Mouse (Mus musculus): ENCODE measurements around the gene Nudt17.
"Not testable (repeated sequence)": the region's sequence is repeated elsewhere in the genome, so short reads cannot be mapped to it uniquely, and the experiment has no call there.

Gene Nudt17

DNA sequence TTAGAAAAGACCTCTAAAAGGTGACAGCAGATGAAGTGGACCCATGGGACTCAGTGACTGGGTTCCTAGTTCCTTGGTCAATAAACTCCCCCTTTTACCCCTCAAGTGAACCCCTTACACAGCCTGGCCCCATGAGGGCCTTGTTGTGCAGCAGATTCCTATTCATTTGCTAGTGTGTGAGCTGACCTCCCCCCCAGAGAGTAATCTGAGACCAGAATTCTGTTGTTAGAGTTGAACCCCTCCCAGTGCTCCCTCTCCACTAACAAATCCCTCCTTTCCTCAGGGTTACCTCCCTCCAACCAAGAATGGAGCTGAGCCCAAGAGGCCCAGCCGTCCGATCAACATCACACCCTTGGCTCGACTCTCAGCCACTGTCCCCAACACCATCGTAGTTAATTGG, 7.4 kb downstream of the Nudt17 start:
- no peak for DNase-seq (ENCODE audit: low spot score)

DNA sequence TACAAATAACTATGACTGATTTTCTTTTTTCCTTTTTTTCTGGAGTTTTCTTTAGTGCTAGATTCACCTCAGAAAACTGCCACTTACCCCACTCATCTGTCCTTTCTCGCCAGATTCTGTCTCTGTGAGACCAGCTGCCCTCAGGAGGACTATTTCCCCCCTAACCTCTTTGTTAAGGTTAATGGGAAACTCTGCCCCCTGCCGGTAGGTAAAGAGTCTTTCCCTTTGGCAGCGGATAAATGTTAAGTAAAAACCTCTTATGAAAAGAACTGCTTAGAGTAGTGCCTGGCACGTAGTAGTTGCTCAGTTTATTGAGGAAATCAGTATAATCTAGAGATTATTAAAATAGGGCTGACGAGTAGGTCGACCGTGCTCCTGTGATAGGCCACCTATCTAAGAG, 8.0 kb downstream of the Nudt17 start:
- no peak for DNase-seq (ENCODE audit: low spot score)

DNA sequence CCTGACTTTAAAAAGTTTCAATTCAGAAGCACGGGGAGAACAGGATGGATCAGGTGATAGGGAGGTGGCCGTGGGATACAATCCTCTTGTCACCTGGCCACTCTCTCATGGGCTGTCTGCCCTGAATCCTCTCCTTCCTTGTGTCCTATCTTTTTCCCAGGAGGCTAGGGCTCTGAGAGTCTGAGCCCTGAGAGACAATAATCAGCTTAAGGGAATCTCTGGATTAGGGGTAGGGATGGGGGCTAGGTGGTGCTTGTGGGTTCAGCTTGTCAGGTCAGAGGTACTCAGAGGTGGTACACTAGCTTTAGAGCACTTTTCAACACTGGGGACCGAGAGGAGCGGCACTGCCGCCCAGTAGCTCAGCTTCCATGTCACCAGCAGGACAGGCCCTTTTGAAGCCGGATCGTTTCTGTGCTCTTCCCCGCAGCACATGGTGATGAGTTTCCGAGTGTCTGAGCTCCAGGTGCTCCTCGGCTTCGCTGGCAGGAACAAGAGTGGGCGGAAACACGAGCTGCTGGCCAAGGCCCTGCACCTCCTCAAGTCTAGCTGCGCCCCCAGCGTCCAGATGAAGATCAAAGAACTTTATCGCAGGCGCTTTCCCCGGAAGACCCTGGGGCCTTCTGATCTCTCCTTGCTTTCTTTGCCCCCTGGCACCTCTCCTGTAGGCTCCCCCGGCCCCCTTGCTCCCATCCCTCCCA, 9.2 kb downstream of the Nudt17 start:
- no peak for DNase-seq (ENCODE audit: low spot score)

DNA sequence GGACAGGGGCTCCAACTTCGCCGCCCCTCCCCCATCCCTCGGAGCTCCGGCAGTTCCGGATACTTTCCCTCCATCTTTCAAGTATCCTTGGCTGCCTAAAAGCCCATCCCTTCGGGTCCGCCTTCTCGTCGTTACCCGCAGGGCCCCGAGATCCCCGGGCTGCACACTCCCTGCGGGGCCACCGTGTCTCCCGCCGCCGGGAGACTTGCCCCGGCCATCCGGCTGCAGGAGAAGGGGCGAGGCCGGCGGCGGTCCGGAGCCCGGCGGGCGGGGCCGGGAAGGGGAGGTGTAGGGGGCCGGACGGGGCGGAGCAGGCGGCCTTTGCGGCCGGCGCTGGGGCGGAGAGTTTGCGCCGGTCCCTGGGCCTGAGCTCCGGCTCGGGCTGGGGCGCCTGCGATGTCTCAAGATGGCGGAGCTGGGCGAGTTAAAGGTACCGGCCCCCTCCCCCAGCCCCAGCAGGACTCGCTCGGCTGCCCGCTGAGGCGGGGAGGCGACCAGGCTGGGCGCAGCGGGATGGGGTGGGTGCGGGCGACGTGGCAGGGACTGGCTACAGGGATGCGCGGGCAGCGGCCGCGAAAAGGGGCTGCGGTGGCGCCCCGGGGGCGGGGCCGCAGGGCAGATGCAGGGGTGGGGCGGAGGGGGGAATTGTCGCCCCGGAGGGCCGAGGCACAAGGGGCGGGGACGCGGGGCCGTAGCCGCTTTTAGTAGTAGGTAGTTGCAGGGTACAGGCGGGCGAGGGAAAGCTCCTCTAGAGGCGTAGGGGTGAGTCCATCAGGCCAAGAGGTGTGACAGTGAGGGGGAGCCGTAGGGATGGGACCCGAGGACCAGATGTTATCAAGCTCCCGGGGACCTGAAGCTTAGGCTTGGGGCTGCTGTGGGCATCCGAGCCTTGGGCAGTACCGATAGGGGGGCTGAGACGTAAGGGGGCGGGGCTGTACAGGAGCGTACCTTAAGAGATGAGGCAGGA, 11.3 kb downstream of the Nudt17 start:
- peak; percentile 66 for DNase-seq (ENCODE audit: low spot score)

DNA sequence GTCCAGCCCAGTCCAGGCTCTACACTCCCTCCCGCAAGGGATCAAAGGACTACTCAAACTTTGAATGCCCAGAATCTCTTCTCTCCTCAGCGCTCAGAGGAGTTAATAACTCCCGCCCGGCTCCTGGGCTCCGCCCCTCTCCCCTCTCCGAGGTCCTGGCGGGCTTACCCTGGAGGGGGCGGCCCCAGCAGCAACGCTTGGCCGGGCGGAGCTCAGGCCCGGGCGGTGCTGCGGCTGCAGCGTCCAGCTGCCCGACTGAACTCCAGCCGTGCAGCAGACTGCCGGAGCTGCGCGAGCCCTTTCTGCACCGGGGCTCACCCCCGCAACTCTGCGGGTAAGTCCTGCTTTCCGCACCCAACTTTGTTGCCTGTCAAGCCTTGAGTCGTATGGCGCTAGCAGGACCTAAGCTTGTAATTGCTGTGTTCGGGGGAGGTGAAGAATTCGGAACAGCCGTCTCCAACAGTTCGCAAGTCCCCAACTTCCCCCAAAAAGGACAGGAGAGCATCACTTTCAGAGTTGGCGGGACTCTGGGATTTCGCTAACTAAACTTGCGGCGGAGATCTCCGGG, 12.1 kb downstream of the Nudt17 start, which contains the start of gene Pias3:
Gene Pias3 (plus strand): TSS at position 187 of the 568 bp plus-strand sequence.
- peak; percentile 48 for DNase-seq (ENCODE audit: low spot score)

DNA sequence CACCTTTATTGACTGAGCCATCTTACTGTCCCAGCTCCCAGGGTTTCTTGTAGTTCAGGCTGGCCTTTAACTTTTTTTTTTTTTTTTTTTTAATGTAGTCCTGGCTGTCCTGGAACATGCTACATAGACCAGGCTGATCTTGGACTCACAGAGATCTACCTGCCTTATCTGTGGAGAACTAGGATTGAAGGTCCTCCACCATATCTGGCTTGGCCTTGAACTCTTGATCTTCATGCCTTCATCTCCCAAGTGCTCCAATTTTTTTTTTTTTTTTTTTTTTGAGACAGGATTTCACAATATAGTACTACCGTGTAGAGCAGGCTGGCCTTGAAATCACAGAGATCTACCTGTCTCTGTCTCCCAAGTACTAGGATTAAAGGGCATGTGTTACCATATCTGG, 14.8 kb downstream of the Nudt17 start:
- no peak for DNase-seq (ENCODE audit: low spot score)

DNA sequence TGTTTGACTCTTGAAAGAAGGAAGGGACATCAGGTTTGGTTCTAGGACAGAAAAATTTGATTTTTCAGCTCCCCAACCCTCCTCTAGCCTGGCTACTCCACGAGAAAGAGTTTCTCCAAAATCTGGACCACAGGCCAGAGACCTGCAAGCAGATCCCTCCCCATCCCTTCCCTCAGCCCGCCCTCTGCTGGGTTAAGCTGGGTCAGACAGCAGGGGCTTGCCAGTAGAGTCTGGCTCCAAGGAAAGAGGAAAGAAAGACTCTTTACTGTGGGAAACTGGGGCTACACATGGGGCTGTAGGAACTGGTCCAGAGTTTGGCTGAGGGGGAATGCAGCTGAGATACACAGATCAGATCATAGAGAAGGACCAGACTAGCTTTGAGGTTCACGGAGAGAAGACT, 15.9 kb downstream of the Nudt17 start:
- DNase-seq (ENCODE audit: low spot score) = no peak

DNA sequence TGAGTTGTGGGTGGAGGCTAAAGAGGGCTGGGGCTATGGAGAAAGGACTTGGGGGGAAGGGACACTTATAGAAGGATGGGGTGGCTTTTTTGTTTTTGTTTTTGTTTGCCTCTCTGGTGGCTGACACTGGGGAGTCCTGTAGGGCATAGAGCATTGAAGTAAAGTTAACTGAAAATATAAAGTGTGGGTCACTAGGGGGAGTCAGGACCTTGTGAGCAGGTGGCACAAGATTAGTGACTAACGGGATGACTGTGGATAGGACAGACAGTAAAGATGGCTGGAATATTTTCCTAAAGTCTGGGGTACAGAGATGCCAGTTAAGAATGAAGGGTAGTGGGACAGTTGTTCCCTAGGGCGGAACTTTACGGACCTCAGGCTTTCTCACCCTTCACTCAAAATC, 18.1 kb downstream of the Nudt17 start:
- DNase-seq (ENCODE audit: low spot score) = no peak

DNA sequence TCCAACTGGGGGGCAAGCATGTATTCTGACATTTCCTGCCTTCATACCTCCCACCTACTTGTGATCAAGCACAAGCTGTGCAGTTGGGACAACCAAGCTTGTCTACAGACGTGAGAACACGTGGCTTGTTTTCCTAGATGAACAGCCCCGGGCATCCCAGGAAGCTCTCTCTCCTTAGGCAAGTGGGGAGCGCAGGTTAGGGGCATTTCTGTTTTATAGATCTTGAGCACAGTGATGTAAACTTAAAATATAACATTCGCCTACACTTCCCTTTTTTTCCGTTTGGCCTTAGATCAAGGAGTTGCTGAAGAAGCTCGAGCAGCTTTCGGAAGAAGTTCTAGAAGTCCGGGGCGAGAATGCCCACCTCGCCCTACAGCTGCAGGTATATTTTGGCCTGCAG, 19.5 kb downstream of the Nudt17 start:
- no peak for DNase-seq (ENCODE audit: low spot score)

DNA sequence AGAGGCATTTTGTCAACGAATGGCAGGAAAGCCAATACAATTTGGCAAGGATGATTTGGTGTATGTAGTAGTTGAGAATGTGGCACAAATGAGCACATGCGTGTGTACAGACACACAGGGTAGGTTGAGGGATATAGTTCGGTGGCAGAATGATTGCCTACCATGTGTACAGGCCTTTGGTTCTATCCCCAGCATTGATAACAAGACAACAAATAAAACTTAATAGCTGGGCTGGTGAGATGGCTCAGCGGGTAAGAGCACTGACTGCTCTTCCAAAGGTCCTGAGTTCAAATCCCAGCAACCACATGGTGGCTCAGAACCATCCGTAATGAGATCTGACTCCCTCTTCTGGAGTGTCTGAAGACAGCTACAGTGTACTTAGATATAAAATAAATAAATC, 22.3 kb downstream of the Nudt17 start:
- not testable (repeated sequence) for DNase-seq (ENCODE audit: low spot score)

DNA sequence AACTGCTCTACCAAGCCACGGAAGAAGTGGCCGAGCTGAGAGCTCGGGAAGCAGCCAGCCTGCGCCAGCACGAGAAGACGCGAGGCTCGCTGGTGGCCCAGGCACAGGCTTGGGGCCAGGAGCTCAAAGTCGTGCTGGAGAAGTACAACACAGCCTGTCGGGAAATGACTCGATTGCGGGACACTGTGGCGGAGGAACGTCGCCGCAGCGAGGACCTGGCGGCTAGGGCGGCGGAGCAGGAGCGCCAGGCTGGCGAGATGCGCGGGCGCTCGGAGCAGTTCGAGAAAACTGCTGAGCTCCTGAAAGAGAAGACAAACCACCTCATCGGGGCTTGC, 23.6 kb downstream of the Nudt17 start:
- DNase-seq (ENCODE audit: low spot score) = no peak

DNA sequence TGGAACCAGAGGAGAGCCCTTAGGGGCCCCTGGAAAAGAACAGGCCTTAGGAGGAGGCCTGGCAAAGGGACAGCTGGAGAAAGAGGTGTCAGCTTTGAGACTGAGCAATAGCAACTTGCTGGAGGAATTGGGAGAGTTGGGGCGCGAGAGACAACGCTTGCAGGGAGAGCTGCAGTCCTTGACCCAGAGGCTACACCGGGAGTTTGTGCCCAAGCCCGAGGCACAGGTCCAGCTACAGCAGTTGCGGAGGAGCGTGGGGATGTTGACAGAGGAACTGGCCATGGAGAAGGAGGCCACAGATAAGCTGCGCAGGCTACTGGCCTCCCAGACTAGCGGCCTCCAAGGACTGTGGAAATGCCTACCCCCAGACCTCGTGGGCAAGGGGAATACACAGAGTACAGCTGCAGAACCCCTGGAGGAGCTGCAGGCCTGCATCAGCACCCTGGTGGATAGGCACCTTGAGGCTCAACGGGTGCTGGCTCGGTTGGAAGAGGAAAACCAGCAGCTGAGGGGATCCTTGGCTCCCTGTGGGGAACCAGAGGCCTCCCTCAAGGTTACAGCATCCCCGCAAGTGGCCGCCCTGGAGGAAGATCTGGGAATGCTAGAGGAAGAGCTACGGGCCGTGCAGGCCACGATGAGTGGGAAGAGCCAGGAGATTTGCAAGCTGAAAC, 24.1 kb downstream of the Nudt17 start:
- no peak for DNase-seq (ENCODE audit: low spot score)

DNA sequence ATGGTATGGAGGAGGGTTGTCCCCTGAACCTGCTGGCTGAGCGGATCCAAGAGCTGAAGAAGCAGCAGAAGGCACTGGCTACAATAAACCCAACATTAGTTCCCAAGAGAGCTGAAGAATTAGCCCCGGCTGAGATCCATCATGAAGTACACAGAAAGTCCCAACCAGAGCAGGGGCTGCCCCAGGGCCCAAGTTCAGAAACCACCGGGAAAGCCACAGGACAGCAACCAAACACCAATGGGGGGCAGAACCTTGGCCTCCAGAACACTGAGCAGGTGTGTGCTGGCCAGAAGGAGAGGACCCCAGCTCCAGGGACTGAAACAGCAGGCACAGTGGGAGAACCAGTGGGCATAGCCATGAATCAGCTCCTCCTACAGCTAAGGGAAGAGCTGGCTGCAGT, 24.9 kb downstream of the Nudt17 start:
- DNase-seq (ENCODE audit: low spot score) = no peak

DNA sequence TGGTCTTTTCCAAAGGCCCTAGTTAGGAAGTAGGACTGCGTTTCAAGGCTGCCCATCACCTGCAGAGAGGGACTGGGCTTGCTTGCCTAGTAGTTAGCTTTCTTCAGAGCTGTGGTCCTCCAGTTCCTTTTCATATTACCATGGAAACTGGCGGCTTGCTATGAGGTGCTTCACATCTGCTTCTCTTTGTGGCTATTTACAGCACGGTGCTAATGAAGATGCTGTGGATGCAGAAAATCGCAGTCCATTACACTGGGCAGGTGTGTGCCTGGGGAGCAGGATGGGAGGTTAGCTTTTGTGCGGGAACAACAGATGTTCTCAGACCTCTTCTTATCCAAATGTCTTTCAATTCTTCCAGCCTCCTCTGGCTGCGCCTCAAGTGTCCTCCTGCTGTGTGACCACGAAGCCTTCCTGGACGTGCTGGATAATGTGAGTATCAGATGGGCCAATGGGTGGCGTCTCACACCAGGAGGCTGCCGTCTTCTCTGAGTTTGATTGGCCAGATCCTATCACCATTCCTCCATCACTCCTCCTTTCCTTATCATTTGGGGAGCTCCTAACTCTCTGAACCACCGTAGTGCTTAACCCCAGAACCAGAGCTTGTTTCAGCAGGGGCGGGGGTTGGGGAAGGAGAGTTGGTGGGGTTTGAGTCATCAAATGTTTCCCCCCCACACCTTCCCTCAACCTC, 27.9 kb downstream of the Nudt17 start:
- no peak for DNase-seq (ENCODE audit: low spot score)

DNA sequence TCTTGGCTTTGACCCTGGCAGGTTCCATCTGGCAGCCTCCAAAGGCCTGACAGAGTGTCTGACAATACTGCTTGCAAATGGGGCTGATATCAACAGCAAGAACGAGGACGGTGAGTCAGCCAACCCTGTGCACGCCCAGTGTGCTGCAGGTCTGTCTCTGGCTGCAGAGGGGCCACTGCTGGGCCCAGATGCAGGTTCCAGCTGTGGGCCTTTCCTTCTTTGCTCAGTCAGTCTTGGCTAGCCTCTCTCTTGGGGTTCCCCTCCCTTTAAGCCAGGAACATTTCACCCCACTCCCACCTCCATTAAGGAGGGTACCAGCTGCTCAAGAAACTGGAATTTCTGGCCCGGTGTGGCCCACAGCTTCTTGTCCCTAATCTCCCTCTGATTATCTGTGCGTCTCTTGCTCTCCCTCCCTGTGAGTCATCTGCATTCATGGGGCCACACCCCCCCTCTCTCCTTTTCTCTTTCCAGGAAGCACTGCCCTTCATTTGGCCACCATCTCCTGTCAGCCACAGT, 29.1 kb downstream of the Nudt17 start:
- DNase-seq (ENCODE audit: low spot score) = no peak

DNA sequence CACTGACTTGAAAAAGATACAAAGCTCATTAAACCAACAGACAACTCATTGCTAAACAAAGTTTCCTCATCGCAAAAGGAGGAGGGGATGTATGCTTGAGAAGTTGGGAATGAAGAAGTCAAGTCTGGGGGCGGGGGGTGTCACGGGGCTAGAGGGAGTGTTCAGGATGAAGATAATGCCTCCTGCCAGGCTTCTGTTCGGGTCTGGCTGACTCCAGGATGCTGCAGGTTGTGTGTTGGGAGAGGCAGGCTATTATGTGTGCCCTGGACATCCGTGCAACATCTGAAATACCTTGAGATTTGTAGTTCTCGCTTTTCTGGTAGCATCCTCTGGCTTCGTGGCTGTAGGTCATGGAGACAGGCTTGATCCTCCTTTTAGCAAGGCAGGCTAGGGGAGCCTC, 29.9 kb downstream of the Nudt17 start:
- no peak for DNase-seq (ENCODE audit: low spot score)

DNA sequence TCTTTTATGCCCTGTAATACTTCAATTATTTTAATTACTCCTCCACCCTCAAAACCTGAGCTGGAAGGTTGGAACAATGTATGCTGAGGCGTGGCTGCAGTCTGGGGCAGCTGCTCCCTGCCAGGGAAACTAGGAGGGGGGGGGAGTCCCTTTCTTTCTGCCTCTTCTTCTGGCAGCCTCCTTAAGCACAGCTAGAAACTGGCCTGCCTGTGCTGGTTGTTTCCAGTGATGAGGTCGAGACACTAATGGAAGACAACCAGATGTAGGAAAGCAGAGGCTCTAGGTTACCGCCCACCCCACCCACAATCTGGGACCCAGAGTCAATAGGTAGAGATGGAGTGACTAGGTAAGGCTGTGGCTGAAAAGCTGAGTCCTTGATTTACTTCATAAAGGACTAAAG, 32.7 kb downstream of the Nudt17 start:
- no peak for DNase-seq (ENCODE audit: low spot score)

DNA sequence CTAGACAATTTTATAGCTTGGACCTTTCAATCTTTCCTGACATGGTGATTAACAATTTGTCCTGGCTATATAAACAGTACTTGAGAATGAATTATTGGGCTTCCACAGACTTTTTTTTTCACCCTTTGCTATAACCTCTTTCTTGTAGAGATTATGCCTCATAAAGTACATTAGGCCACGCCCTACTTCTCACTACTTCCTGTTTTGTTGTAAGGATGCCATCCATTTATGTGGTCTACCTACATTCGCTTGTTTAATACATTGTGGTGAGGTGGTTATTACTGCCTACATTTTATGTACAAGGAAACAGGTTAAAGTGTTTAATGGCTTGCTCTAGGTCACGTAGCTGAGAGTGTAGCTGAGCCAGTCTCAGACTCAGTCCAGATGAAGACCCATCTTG, 33.2 kb downstream of the Nudt17 start:
- peak; percentile 46 for DNase-seq (ENCODE audit: low spot score)

DNA sequence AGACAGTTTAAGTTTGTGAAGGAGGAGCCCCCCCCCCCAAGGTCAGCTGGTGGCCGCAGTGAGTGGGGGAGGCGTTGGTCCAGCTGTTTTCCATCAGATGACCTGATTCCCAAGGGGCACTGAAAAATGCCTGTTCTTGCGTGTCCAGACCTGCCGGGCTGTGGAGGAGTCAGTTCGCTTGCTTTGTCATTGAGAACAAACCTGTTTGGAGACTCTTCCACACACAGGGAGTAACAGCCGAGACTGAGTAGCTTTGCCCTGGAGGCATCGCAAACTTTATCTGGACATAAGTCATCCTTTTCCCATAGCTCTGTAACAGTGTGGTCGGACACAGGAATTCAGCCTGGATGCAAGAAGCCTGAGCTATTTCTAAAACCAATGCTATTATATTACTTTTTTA, 33.9 kb downstream of the Nudt17 start:
- DNase-seq (ENCODE audit: low spot score) = no peak

DNA sequence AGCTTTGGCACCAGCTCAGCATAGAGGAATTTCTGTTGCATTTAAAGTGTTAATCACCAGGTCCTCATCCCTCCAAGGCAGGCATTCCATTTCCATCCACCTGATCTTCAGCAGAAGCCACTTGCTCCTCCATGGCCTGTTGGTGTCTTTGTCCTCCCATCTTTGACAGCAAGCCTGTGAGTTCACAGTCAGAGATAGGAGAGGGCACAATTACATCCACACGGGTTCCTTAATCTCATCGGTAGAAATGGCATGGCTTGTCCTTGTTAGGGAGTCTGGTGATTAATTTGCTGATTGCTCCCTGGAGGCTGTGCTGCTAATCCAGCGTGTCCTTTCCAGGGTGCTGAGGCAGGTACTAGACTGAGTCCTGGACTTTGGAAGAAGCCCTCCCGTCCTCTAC, 34.8 kb downstream of the Nudt17 start:
- no peak for DNase-seq (ENCODE audit: low spot score)

DNA sequence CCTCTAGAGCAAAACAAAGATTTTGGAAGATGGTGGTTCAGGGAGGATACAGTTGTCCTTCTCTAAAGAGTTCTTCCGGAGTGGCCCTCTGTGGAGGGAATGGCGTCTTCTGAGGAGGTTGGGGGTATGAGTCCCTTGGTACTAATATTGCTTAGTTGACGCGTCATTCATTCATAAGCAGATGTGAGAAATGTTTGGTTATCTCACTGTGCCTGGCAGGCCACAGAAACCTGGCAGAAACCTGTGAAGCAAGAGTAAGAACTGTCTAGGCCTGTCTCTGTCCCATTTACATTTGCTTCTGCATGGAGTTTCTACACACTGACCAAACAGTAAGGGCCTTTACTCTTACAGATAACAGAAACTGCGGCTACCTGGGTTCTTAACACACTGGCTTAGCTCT, 36.8 kb downstream of the Nudt17 start:
- DNase-seq (ENCODE audit: low spot score) = no peak
